Mouse (Mus musculus): ENCODE measurements around the gene Chga.

Gene Chga

GRCm38 (mm10) chr12:102557372-102557771 lies 2.6 kb downstream of the Chga start:
- DNase-seq (ENCODE audit: low read depth, low spot score), result no peak

GRCm38 (mm10) chr12:102565086-102565485 lies 10.3 kb downstream of the Chga start:
- DNase-seq (ENCODE audit: low read depth, low spot score), result no peak

GRCm38 (mm10) chr12:102566951-102567350 lies 12.2 kb downstream of the Chga start:
- DNase-seq (ENCODE audit: low read depth, low spot score), result no peak

GRCm38 (mm10) chr12:102568219-102568618 lies 13.4 kb downstream of the Chga start:
- DNase-seq (ENCODE audit: low read depth, low spot score), result no peak

DNA sequence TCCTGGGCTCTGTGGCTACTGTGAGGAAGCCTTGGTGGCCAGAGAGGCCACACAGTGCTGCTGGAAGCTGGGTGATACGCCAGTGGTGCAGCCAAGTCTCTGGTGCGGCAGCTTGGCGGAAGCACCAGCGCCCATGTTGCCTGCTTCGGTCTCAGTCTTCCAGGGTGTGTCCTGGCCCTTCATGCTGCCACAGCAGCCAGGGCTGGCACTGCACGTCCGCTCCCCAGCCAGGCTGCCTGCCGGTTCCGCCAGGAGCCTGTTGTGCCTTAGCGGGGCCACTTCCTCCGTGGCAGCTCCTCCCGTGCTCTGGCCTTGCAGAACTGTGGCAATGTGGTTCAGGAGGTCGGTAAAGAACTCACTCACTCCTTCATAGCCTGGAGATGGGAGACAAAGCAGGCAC lies 15.3 kb downstream of the Chga start:
- DNase-seq (ENCODE audit: low read depth, low spot score), result no peak

DNA sequence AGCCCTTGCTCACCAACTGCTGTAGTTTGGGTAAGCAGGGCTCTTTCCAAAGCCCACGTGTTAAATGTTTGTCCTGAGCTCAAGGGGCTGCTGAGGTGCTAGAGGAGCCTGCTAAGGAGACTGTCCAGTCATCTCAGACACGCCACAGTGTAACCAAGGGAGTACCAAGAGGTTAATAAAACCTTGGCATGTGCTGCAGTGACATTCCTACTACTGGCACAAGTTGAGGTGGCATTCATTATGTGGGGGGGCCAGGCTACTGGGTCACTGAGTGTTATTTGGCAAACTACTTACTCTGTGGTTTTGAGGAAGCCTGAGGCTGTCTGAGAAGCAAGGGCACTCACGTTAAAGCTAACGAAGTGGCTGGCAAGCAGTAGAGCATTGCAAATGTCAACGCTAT lies 16.0 kb downstream of the Chga start:
- DNase-seq (ENCODE audit: low read depth, low spot score), result no peak

GRCm38 (mm10) chr12:102571666-102572065 lies 16.9 kb downstream of the Chga start:
- no peak for DNase-seq (ENCODE audit: low read depth, low spot score)

DNA sequence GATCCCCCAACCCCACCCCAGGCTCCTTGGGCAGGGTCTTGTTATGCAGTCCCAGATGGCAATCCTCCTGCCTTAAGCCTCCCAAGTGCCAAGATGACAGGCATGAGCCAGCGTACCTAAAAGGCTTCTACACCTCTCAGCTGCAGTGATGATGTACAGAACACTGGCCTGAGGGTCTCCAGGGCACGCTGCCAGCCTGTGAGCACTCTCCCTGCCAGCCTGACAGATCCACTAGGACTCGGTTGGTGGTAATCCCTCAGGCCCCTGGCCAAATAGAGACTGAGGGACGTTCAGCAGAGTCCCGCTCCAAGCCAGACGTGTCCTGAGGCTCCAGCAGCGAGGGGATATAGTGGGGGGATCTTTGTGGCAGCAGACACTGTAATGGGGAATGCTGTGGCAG lies 18.3 kb downstream of the Chga start:
- DNase-seq (ENCODE audit: low read depth, low spot score), result no peak

DNA sequence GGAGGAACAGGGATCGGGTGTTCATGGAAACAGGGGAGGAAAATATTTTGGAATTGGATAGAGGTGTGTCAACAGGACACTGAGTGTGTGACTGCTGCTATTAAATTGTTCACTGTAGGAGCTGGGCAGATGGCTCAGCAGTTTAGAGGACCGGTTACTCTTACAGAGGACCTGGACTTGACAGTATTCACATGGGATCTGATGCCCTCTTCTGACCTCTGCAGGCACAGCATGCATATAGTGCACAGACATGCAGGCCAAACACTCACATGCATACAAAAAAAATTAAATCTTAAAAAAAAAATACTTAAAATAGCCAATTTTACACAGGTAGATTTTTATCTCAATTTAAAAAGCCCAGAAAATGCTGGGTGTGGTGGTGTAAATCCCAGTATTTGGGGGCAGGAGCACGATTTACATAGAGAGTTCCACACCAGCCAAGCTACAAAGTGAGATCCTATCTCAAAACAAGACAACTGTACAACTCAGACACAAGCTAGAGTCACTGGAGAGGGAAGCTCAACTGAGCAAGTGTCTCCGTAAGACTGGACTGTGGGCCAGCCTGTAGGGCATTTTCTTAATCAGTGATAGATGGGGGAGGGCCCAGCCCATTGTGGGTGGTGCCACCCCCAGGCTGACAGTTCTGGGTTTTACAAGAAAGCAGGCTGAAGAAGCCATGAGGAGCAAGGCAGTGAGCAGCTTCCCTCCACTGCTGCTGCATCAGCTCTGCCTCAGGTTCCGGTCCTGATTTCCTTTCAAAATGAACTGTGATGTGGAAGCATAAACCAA lies 21.0 kb downstream of the Chga start:
- DNase-seq (ENCODE audit: low read depth, low spot score), result no peak

- DNase-seq (ENCODE audit: low read depth, low spot score), result no peak
Observed at GRCm38 (mm10) chr12:102576659-102577398, 22.1 kb downstream of the Chga start.

DNA sequence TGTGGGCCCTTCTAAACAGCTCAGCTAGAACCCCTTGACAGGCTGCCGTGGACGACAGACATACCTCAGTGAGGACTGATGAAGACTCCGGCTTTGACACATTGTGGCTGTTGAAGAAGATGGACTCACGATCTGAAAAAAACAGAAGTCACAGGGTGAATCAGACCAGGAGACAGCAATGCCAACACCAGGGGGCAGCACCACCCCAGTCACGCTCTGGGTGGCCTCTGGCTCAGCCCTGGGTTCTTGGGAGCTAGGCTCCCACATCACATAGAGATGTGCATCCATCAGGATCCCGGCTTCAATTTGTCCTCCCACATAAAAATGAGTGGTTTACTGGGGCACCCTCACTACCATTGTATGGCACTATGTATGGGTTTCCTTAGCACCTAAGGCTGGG lies 24.3 kb downstream of the Chga start:
- DNase-seq (ENCODE audit: low read depth, low spot score), result peak; percentile 59

GRCm38 (mm10) chr12:102581579-102582196 lies 26.9 kb downstream of the Chga start:
- DNase-seq (ENCODE audit: low read depth, low spot score), result no peak

- DNase-seq (ENCODE audit: low read depth, low spot score), result no peak
Observed at GRCm38 (mm10) chr12:102582441-102582840, 27.7 kb downstream of the Chga start.

DNA sequence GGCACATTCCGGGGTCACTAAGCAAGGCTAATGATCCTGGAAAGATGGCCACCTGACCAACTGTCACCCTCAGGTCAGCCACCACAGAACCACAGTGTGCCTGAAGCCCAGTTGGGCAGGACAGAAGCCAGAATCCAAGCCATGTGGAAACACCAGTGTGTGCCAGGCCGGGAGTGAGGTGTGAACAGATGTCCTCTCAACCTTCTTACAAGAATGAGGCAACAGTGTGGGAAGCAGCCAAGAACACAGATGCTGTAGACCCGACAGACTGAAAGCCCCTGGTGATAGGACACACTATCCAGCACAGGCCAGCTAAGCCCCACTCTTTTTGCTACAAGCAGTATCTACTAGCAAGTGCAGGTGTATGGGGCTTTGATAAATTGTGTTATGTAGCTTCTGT lies 30.6 kb downstream of the Chga start:
- DNase-seq (ENCODE audit: low read depth, low spot score), result no peak

GRCm38 (mm10) chr12:102586286-102586881 lies 31.6 kb downstream of the Chga start:
- DNase-seq (ENCODE audit: low read depth, low spot score), result no peak

GRCm38 (mm10) chr12:102587106-102587505 lies 32.3 kb downstream of the Chga start:
- DNase-seq (ENCODE audit: low read depth, low spot score), result no peak

- no peak for DNase-seq (ENCODE audit: low read depth, low spot score)
Observed at GRCm38 (mm10) chr12:102590711-102591360, 36.1 kb downstream of the Chga start.

DNA sequence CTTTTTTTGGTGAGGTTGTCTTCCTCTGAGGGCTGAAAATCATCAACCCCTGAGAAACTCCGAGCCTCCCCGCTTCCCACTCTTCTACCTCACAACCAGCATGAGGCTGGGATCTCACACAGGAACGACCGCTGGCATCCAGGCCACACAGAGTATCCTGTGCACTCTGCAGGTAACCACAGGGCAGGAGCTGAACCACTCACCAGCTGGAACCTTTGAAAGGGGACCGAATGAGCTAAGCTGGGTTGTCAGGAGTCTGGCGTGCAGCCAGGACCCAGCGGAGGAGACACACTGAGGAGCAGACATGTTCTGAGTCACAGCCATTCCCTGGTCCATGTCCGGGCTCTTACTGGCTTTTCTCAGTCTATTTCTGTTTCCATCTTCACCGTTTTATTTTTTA lies 38.9 kb downstream of the Chga start:
- no peak for DNase-seq (ENCODE audit: low read depth, low spot score)

DNA sequence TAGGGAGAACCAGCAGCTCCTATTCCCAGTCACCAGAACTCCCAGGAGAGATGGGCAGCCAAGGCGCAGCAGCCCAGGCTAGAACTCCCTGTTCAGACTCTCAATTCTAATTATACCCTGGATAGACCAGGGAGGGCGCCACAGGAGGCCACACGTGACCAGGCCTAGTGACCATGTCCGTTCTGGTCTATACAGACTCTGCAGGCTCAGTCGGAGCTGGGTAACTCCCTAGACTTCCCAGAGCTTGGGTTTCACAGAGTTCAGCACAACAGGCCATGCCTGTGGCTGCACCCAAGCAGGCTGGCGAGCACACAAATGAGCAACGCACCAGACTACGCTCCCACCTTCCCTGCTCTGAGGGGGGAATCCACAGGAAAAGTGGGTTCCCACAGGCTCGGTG lies 39.9 kb downstream of the Chga start:
- DNase-seq (ENCODE audit: low read depth, low spot score), result no peak

DNA sequence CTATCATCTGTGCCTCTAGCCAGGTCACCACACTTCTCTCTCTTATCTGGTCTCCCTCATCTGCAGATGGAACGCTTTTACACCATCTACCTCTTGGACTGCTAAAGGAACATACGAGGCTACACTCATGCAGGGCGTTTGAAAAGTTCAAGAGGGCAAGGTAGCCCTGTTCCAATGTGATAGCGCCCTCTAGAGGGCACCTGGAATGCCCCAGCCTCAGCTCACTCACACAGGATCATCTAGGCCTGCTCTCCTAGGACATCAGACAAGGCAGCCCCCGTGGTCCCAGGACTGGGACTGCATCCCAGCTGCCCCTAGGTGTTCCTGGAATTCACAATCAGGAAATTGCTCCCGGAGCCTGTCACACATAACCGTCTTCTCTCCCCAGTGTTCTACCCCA lies 41.6 kb downstream of the Chga start:
- peak; percentile 71 for DNase-seq (ENCODE audit: low read depth, low spot score)

GRCm38 (mm10) chr12:102597466-102597865 lies 42.7 kb downstream of the Chga start:
- DNase-seq (ENCODE audit: low read depth, low spot score), result no peak

DNA sequence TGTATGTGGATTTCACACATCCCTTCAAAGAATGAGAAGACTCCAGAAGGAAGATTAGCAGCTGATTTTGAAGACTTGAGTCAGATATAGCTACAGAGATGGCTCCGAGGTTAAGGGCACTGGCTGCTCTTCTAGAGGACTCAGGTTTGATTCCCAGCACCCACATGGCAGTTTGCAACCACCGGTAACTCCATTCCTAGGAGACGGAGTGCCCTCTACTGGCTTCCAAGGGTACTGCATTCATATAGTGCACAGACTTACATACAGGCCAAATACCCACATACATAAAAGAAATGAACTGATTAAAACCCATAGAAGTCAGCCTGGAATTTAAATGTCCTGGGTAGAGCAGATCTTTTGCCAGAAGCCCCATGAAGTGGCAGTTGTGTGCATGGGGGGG lies 43.8 kb downstream of the Chga start:
- peak; percentile 67 for DNase-seq (ENCODE audit: low read depth, low spot score)
